In genomic region chr10:111205421-111205820, GRCm38 (mm10) we compare ENCODE assay signal across 32 mouse cellular contexts.
"Had no signal": no experiment of that assay in that cellular context is flagged by ENCODE, and none has a peak within 500 bp of the region (broad histone marks: within the 10 kb centered on the region; RNA-seq: fewer than 3 reads in every experiment).

No protein-coding gene starts in this region.

- H3K36me3 ChIP-seq: limb, embryonic 10.5 days; limb, embryonic 12.5 days; limb, embryonic 13.5 days; limb, embryonic 15.5 days; liver, embryonic 15.5 days; lung, embryonic 15.5 days; midbrain, embryonic 10.5 days; midbrain, embryonic 12.5 days; midbrain, embryonic 13.5 days; midbrain, embryonic 15.5 days; neural tube, embryonic 12.5 days; neural tube, embryonic 13.5 days had no signal

- ATAC-seq: liver, embryonic 12.5 days; lung, postnatal 0 days; midbrain, embryonic 13.5 days; midbrain, embryonic 15.5 days; midbrain, embryonic 16.5 days had no signal

- H3K27me3 ChIP-seq: limb, embryonic 12.5 days; limb, embryonic 13.5 days; limb, embryonic 15.5 days; liver, embryonic 12.5 days; liver, embryonic 13.5 days; liver, embryonic 15.5 days; lung, embryonic 15.5 days; megakaryocyte, embryonic 14.5 days; midbrain, embryonic 12.5 days; midbrain, embryonic 13.5 days; midbrain, embryonic 15.5 days; neural tube, embryonic 12.5 days; neural tube, embryonic 13.5 days had no signal

- DNase-seq: left cerebral cortex, postnatal 4 days; liver; liver, embryonic 13.5 days; lung, adult 18-20 months; lung, adult 2 months; lung, embryonic 14.5 days; lung, postnatal 10 days; lung, postnatal 14 days; lung, postnatal 36 days; lung, postnatal 4 days; midbrain, embryonic 14.5 days had no signal

- H3K27ac ChIP-seq: limb, embryonic 10.5 days; limb, embryonic 12.5 days; limb, embryonic 15.5 days; liver, embryonic 12.5 days; liver, embryonic 13.5 days; liver, embryonic 14.5 days; liver, embryonic 15.5 days; lung, embryonic 15.5 days; macrophage; midbrain, embryonic 10.5 days; midbrain, embryonic 12.5 days; midbrain, embryonic 13.5 days; midbrain, embryonic 15.5 days; neural tube, embryonic 12.5 days; neural tube, embryonic 13.5 days had no signal

- H3K4me1 ChIP-seq: limb, embryonic 10.5 days; limb, embryonic 12.5 days; limb, embryonic 13.5 days; midbrain, embryonic 10.5 days; midbrain, embryonic 12.5 days; midbrain, embryonic 13.5 days; midbrain, embryonic 15.5 days; neural tube, embryonic 12.5 days; neural tube, embryonic 13.5 days had no signal

- H3K4me2 ChIP-seq: limb, embryonic 12.5 days; limb, embryonic 13.5 days; limb, embryonic 15.5 days; liver, embryonic 11.5 days; liver, embryonic 12.5 days; liver, embryonic 13.5 days; liver, embryonic 15.5 days; lung, embryonic 14.5 days; lung, embryonic 15.5 days; midbrain, embryonic 11.5 days; midbrain, embryonic 12.5 days; midbrain, embryonic 13.5 days; midbrain, embryonic 15.5 days; neural tube, embryonic 12.5 days; neural tube, embryonic 13.5 days had no signal

- H3K4me3 ChIP-seq: limb, embryonic 10.5 days; limb, embryonic 12.5 days; limb, embryonic 13.5 days; limb, embryonic 15.5 days; liver, embryonic 12.5 days; liver, embryonic 13.5 days; liver, embryonic 15.5 days; lung, embryonic 15.5 days; megakaryocyte, embryonic 14.5 days; midbrain, embryonic 10.5 days; midbrain, embryonic 12.5 days; midbrain, embryonic 13.5 days; midbrain, embryonic 15.5 days; myocyte; neural tube, embryonic 12.5 days; neural tube, embryonic 13.5 days had no signal

- H3K9me3 ChIP-seq: limb, embryonic 10.5 days; limb, embryonic 12.5 days; limb, embryonic 13.5 days; limb, embryonic 15.5 days; liver, embryonic 12.5 days; liver, embryonic 13.5 days; liver, embryonic 15.5 days; lung, embryonic 15.5 days; megakaryocyte, embryonic 14.5 days; midbrain, embryonic 10.5 days; midbrain, embryonic 12.5 days; midbrain, embryonic 13.5 days; midbrain, embryonic 15.5 days; neural tube, embryonic 12.5 days; neural tube, embryonic 13.5 days had no signal

- H3K9ac ChIP-seq: limb, embryonic 12.5 days; limb, embryonic 13.5 days; limb, embryonic 15.5 days; liver, embryonic 12.5 days; liver, embryonic 13.5 days; liver, embryonic 14.5 days; liver, embryonic 15.5 days; lung, embryonic 14.5 days; lung, embryonic 15.5 days; midbrain, embryonic 12.5 days; midbrain, embryonic 13.5 days; midbrain, embryonic 15.5 days; neural tube, embryonic 12.5 days; neural tube, embryonic 13.5 days had no signal
